Mouse (Mus musculus) cortical plate, adult 2 months (tissue): ENCODE measurements around the gene Cxcl16.

Experiments used
- CTCF ChIP-seq: fragments of 200-500 bp; IDR thresholded peaks from 2 replicates; pipeline ENCODE4 v1.5.1; 2011; ENCODE audit warnings: mild to moderate bottlenecking, control low read depth, low read length; ENCODE audit not compliant: insufficient read depth; ENCODE audit errors: extremely low read depth
- POLR2A ChIP-seq: fragments of 200-500 bp; IDR thresholded peaks from 2 replicates; pipeline ENCODE4 v1.6.1; 2011; ENCODE audit warnings: mild to moderate bottlenecking, low read length, control low read depth; ENCODE audit not compliant: insufficient read depth; ENCODE audit errors: extremely low read depth

DNA sequence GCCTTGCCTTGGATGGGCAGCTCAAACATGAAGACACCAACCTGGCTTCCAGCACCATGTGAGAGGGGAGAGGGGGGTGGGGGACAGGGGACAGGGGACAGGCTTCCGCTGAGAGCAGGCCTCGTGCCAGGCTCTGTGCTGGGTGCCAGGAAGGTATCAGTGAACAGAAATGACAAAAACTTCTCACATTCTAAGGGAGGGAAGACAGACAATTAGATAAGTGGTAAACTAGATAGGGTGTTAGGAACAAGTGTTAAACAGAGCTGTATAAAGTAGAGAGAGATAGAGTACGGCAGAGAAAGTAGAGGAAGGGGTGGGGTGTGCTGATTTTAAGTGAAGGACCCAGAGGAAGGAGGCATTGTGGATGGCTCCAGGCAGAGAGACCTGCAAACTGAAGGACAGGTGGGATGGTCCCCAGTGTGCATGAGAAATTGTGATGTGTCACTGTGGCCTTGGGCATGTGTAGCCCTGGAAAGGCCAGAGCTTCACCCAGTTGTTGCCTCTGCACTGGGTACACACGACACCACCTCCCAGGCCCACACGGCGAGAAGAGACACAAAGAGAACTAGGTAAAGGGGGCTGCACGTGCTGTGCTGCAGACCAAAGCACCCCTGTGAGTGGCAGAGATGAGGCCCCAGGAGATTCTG lies 20.9 kb downstream of the Cxcl16 start:
- TF ChIP-seq CTCF, result no peak
- TF ChIP-seq POLR2A, result no peak
